31 mouse cellular contexts compared by ENCODE assay signal in the genomic region with DNA sequence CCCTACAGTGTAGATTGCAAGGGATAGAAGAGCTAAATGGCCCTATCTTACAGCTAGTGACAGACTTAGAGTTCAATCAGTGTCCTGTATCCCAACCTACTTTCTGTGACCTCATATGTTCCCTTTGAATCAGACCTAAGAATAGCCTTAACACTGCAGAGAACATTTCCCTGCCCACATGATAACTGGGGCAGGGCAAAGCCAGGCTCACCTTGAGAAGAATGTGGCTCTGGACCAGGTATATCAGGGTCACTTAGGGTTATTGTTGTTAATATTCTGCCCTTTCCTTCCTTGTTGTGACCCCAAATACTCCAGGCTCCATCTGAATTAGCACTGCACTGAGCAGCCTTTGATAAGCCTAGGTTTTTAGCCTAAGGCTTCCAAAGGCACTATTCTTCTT.
DNase-seq lines count a peak whose midpoint lies in the region; ATAC-seq and TF ChIP-seq lines count a peak whose summit lies in the region.
"Had no signal": no experiment of that assay in that cellular context is flagged by ENCODE, and none has a peak within 500 bp of the region (broad histone marks: within the 10 kb centered on the region; RNA-seq: fewer than 3 reads in every experiment).

No protein-coding gene starts in this region.

- intact Hi-C loops in heart, postnatal 25 days (cut with DNase I): loop anchor here (5.0 kb wide), 1 partner anchor 506 kb away; no protein-coding TSS in a partner anchor

- TF ChIP-seq CTCF in kidney, adult 2 months (conservative IDR thresholded peaks at IDR 0.05; ENCODE audit: insufficient read depth, insufficient read length, low read depth, low read length): no peak

- H3K9ac ChIP-seq in kidney, embryonic 16.5 days (replicated peaks; ENCODE audit: low read length): no peak overlapping the region
- H3K9ac ChIP-seq in heart, embryonic 15.5 days: no peak overlapping the region
- no peak overlapping the region for H3K9ac ChIP-seq in neural tube, embryonic 15.5 days (replicated peaks)
- H3K9ac ChIP-seq: embryonic facial prominence, embryonic 13.5 days; forebrain, embryonic 15.5 days; heart, embryonic 13.5 days; limb, embryonic 15.5 days; liver, embryonic 14.5 days; midbrain, embryonic 13.5 days; stomach, embryonic 15.5 days had no signal

- H3K4me1 ChIP-seq in kidney, adult 2 months (ENCODE audit: control insufficient read depth, insufficient read depth, low read length): no peaks in the 10 kb centered on the region
- no peaks in the 10 kb centered on the region for H3K4me1 ChIP-seq in kidney, embryonic 16.5 days (ENCODE audit: insufficient read depth, low read length)
- no peaks in the 10 kb centered on the region; the same call in 1 of the 2 replicates for H3K4me1 ChIP-seq in heart, embryonic 15.5 days (replicated peaks)
- no peaks in the 10 kb centered on the region for H3K4me1 ChIP-seq in neural tube, embryonic 15.5 days
- H3K4me1 ChIP-seq: embryonic facial prominence, embryonic 13.5 days; forebrain, embryonic 10.5 days; forebrain, embryonic 15.5 days; limb, embryonic 10.5 days; limb, embryonic 15.5 days; midbrain, embryonic 13.5 days; stomach, embryonic 15.5 days had no signal

- ATAC-seq in kidney, embryonic 16.5 days (ENCODE audit: low FRiP score, low TSS enrichment): no peak
- ATAC-seq in heart, embryonic 15.5 days (replicated peaks; ENCODE audit: insufficient number of reproducible peaks, insufficient read depth, low FRiP score, low read depth): 0 out of 2 replicates have a peak, but pooled peaks have one; percentile 35
- no peak for ATAC-seq in neural tube, embryonic 15.5 days (ENCODE audit: low FRiP score)
- ATAC-seq: forebrain, embryonic 15.5 days; hindbrain, embryonic 16.5 days; midbrain, embryonic 13.5 days had no signal

- no peak overlapping the region for H3K4me2 ChIP-seq in kidney, embryonic 16.5 days (replicated peaks; ENCODE audit: low read depth, low read length)
- H3K4me2 ChIP-seq in heart, embryonic 15.5 days: no peak overlapping the region
- H3K4me2 ChIP-seq in neural tube, embryonic 15.5 days: no peak overlapping the region
- H3K4me2 ChIP-seq: embryonic facial prominence, embryonic 13.5 days; forebrain, embryonic 15.5 days; heart, embryonic 13.5 days; limb, embryonic 15.5 days; midbrain, embryonic 13.5 days; stomach, embryonic 15.5 days had no signal

- no peaks in the 10 kb centered on the region for H3K9me3 ChIP-seq in kidney, embryonic 16.5 days (ENCODE audit: low read length)
- no peaks in the 10 kb centered on the region; the same call in 1 of the 2 replicates for H3K9me3 ChIP-seq in heart, embryonic 15.5 days (replicated peaks)
- no peaks in the 10 kb centered on the region for H3K9me3 ChIP-seq in neural tube, embryonic 15.5 days (replicated peaks)
- H3K9me3 ChIP-seq: embryonic facial prominence, embryonic 13.5 days; forebrain, embryonic 15.5 days; heart, embryonic 13.5 days; limb, embryonic 10.5 days; limb, embryonic 15.5 days; stomach, embryonic 15.5 days had no signal

- H3K27ac ChIP-seq in kidney, adult 2 months (ENCODE audit: insufficient read depth, low read depth, low read length): no peak overlapping the region
- no peak overlapping the region for H3K27ac ChIP-seq in kidney, embryonic 16.5 days (ENCODE audit: low read length)
- no peak overlapping the region for H3K27ac ChIP-seq in heart, embryonic 15.5 days
- H3K27ac ChIP-seq in neural tube, embryonic 15.5 days (replicated peaks): no peak overlapping the region
- H3K27ac ChIP-seq: embryonic facial prominence, embryonic 13.5 days; forebrain, embryonic 10.5 days; forebrain, embryonic 15.5 days; heart, embryonic 13.5 days; hindbrain, embryonic 10.5 days; limb, embryonic 10.5 days; limb, embryonic 15.5 days; liver, embryonic 14.5 days; macrophage; midbrain, embryonic 13.5 days; stomach, embryonic 15.5 days had no signal

- peak; percentile 91 for DNase-seq in heart, adult 11 months
- no peak for DNase-seq in heart, postnatal 25 days (ENCODE audit: low spot score)
- peak; percentile 34 for DNase-seq in kidney, adult 2 months
- peak; percentile 34 for DNase-seq in skeletal muscle tissue, adult 2 months (ENCODE audit: low read depth, low spot score)
- DNase-seq in cerebellum, postnatal 10 days: no peak
- DNase-seq: adrenal gland, postnatal 14 days; cerebellum, adult 11-12 months; cerebellum, adult 9-11 months; gastrocnemius, postnatal 14 days; kidney, postnatal 14 days; layer of hippocampus, adult 9-11 months; lung, adult 2 months; lung, postnatal 10 days; retina, postnatal 1 day; right cerebral cortex, postnatal 14 days; thymus, postnatal 25 days had no signal

- no peak for TF ChIP-seq POLR2A in kidney, adult 2 months (IDR thresholded peaks at IDR 0.05; ENCODE audit: low read depth, low read length)

- no peaks in the 10 kb centered on the region for H3K36me3 ChIP-seq in kidney, adult 2 months (ENCODE audit: control insufficient read depth, insufficient read depth, low read length)
- no peaks in the 10 kb centered on the region for H3K36me3 ChIP-seq in kidney, embryonic 16.5 days (ENCODE audit: insufficient read depth, low read length)
- H3K36me3 ChIP-seq in heart, embryonic 15.5 days: no peaks in the 10 kb centered on the region
- H3K36me3 ChIP-seq in neural tube, embryonic 15.5 days: no peaks in the 10 kb centered on the region
- H3K36me3 ChIP-seq: embryonic facial prominence, embryonic 13.5 days; forebrain, embryonic 10.5 days; forebrain, embryonic 15.5 days; heart, embryonic 13.5 days; hindbrain, embryonic 10.5 days; limb, embryonic 10.5 days; limb, embryonic 15.5 days; midbrain, embryonic 13.5 days; stomach, embryonic 15.5 days had no signal

- H3K27me3 ChIP-seq in kidney, adult 2 months (replicated peaks; ENCODE audit: control insufficient read depth, insufficient read depth, low read length): no peaks in the 10 kb centered on the region
- no peaks in the 10 kb centered on the region for H3K27me3 ChIP-seq in kidney, embryonic 16.5 days (ENCODE audit: insufficient read depth, low read length)
- no peaks in the 10 kb centered on the region for H3K27me3 ChIP-seq in heart, embryonic 15.5 days
- H3K27me3 ChIP-seq in neural tube, embryonic 15.5 days (replicated peaks): no peaks in the 10 kb centered on the region
- H3K27me3 ChIP-seq: embryonic facial prominence, embryonic 13.5 days; forebrain, embryonic 15.5 days; heart, embryonic 13.5 days; limb, embryonic 15.5 days; midbrain, embryonic 13.5 days; stomach, embryonic 15.5 days had no signal

- no peak overlapping the region for H3K4me3 ChIP-seq in kidney, adult 2 months (ENCODE audit: insufficient read depth, low read depth, low read length)
- H3K4me3 ChIP-seq in kidney, embryonic 16.5 days (ENCODE audit: low read length): no peak overlapping the region
- no peak overlapping the region for H3K4me3 ChIP-seq in heart, embryonic 15.5 days
- H3K4me3 ChIP-seq in neural tube, embryonic 15.5 days (replicated peaks): no peak overlapping the region
- H3K4me3 ChIP-seq: embryonic facial prominence, embryonic 13.5 days; forebrain, embryonic 10.5 days; forebrain, embryonic 15.5 days; heart, embryonic 13.5 days; hindbrain, embryonic 10.5 days; limb, embryonic 10.5 days; limb, embryonic 15.5 days; midbrain, embryonic 13.5 days; stomach, embryonic 15.5 days had no signal

Comparison
In these comparisons a context has a peak if more than half of its experiments do, and no peak if none do; other contexts are left out.
1. DNase-seq: peak in heart, adult 11 months (single experiment), kidney, adult 2 months (single experiment) and skeletal muscle tissue, adult 2 months (single experiment); none in heart, postnatal 25 days (single experiment) and cerebellum, postnatal 10 days (0 of 2).